Mouse (Mus musculus): Measurements from ENCODE around the gene Pars2. TPM values are rescaled to one million over a fixed set of nuclear protein-coding genes. Genes with fewer than 3 reads are reported as not detected.

Pars2 gene
- polyA plus RNA-seq, 1 experiment from 2014 or later = 8.8 TPM

GRCm38 (mm10) chr4:106643483-106644217 lies 7.2 kb upstream of the Pars2 start:
- Histone ChIP-seq H3K27ac (replicated peaks) (peak overlapping the region; percentile 33; the same call in 1 of the 2 replicates), H3K27me3 (replicated peaks) (0 out of 2 replicates have a peak, but pooled peaks cover 6% of the 10 kb centered on the region), H3K36me3 (no peaks in the 10 kb centered on the region), H3K9me3 (replicated peaks) (no peaks in the 10 kb centered on the region), H3K4me3 (replicated peaks) (no peak overlapping the region), H3K4me2 (no peak overlapping the region), H3K9ac (replicated peaks) (no peak overlapping the region), H3K4me1 (peaks cover 12% of the 10 kb centered on the region)
- WGBS = 30% methylated on average over 8 of the region's 8 CpGs
- ATAC-seq (ENCODE audit: low FRiP score) = peak; percentile 27; the same call in 1 of the 2 replicates

DNA sequence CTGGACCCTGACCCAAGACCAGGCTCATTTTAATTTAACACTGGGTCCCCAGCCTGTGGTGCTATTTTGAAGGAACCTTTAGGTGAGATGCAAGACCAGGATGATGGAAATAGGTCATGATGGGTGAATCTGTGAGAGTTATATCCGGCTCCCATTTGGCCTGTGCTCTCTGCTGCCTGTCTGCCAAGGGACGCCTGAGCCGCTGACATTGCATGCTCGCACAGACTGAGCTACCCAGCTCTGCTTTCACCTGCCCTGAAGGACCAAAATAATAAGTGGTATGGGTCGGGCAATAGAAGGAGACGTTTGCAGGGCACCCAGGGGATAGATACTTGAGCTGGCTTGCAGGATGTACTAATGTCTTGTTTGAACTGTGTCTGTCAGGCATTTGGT lies 6.7 kb upstream of the Pars2 start:
- Histone ChIP-seq H3K36me3 (no peaks in the 10 kb centered on the region), H3K4me3 (replicated peaks) (no peak overlapping the region), H3K9ac (replicated peaks) (no peak overlapping the region), H3K4me1 (peaks cover 12% of the 10 kb centered on the region), H3K27ac (replicated peaks) (0 out of 2 replicates have a peak overlapping the region, but pooled peaks have one; percentile 33), H3K4me2 (no peak overlapping the region), H3K9me3 (replicated peaks) (no peaks in the 10 kb centered on the region), H3K27me3 (replicated peaks) (0 out of 2 replicates have a peak, but pooled peaks cover 10% of the 10 kb centered on the region)
- ATAC-seq (ENCODE audit: low FRiP score) = no peak
- 74% methylated on average over 6 of the region's 6 CpGs for WGBS

GRCm38 (mm10) chr4:106645797-106646196 lies 5.1 kb upstream of the Pars2 start:
- Histone ChIP-seq H3K27ac (replicated peaks) (no peak overlapping the region; the same call in 1 of the 2 replicates), H3K4me1 (peaks cover 16% of the 10 kb centered on the region), H3K27me3 (replicated peaks) (0 out of 2 replicates have a peak, but pooled peaks cover 10% of the 10 kb centered on the region), H3K9me3 (replicated peaks) (no peaks in the 10 kb centered on the region), H3K4me2 (no peak overlapping the region), H3K4me3 (replicated peaks) (no peak overlapping the region), H3K9ac (replicated peaks) (no peak overlapping the region), H3K36me3 (no peaks in the 10 kb centered on the region)
- 75% methylated on average over 5 of the region's 5 CpGs for WGBS
- no peak for ATAC-seq (ENCODE audit: low FRiP score)

- WGBS = 59% methylated on average over 6 of the region's 6 CpGs
- Histone ChIP-seq H3K9me3 (replicated peaks) (no peaks in the 10 kb centered on the region), H3K9ac (replicated peaks) (no peak overlapping the region), H3K27me3 (replicated peaks) (0 out of 2 replicates have a peak, but pooled peaks cover 10% of the 10 kb centered on the region), H3K4me2 (no peak overlapping the region), H3K4me3 (replicated peaks) (no peak overlapping the region), H3K4me1 (peaks cover 25% of the 10 kb centered on the region), H3K36me3 (no peaks in the 10 kb centered on the region), H3K27ac (replicated peaks) (no peak overlapping the region)
- ATAC-seq (ENCODE audit: low FRiP score) = no peak
These were observed 3.7 kb upstream of the Pars2 start for GRCm38 (mm10) chr4:106647137-106647536.

DNA sequence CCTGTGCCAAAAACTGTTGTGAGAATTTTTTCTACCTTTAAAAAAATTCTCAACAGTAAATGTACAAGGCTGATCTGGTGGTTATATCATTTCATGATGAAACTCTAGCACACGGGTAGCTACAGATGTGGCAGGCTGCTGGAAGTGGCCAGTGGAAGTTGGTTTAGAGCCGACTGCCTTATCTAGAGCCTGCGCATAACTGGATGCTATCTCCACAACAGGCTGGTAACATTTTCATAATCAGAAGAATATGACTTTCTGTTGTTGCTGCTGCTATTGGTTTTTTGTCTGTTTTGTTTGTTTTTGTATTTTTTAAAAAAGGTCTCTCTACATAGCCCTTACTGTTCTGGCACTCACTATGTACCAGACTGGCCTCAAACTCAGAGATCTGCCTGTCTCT lies 1.7 kb downstream of the Pars2 start:
- no peak overlapping the region for H3K27ac ChIP-seq (replicated peaks)
- H3K36me3 ChIP-seq = peaks cover 22% of the 10 kb centered on the region; the same call in 1 of the 2 replicates
- 0 out of 2 replicates have a peak, but pooled peaks cover 10% of the 10 kb centered on the region for H3K27me3 ChIP-seq (replicated peaks)
- no peak overlapping the region for H3K9ac ChIP-seq (replicated peaks)
- H3K4me3 ChIP-seq (replicated peaks) = no peak overlapping the region
- ATAC-seq (ENCODE audit: low FRiP score) = no peak
- WGBS = 97% methylated on average over 3 of the region's 3 CpGs
- H3K4me2 ChIP-seq = no peak overlapping the region
- peaks cover 14% of the 10 kb centered on the region for H3K4me1 ChIP-seq
- no peaks in the 10 kb centered on the region for H3K9me3 ChIP-seq (replicated peaks)

DNA sequence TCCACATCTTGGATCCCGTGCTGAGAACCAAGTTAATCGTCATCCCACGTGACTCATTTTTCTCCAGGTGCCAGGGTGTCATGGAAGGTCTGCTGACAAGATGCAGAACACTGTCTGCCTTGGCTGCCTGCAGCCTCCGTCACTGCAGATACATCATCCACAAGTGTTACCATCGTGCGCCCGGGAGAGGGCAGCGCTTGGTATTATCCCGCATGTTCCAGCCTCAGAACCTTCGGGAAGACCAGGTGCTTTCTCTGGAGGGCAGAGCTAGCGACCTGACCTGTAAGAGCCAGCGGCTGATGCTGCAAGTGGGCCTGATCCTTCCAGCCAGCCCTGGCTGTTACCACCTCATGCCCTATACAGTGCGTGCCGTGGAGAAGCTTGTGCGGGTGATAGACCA lies 2.2 kb downstream of the Pars2 start:
- H3K4me1 ChIP-seq = peaks cover 14% of the 10 kb centered on the region
- no peak overlapping the region for H3K9ac ChIP-seq (replicated peaks)
- H3K27ac ChIP-seq (replicated peaks) = no peak overlapping the region
- H3K4me3 ChIP-seq (replicated peaks) = no peak overlapping the region
- 93% methylated on average over 15 of the region's 15 CpGs for WGBS
- ATAC-seq (ENCODE audit: low FRiP score) = no peak
- no peak overlapping the region for H3K4me2 ChIP-seq
- no peaks in the 10 kb centered on the region for H3K9me3 ChIP-seq (replicated peaks)
- peaks cover 22% of the 10 kb centered on the region for H3K36me3 ChIP-seq
- H3K27me3 ChIP-seq (replicated peaks) = 0 out of 2 replicates have a peak, but pooled peaks cover 7% of the 10 kb centered on the region

GRCm38 (mm10) chr4:106655681-106656080 lies 4.8 kb downstream of the Pars2 start:
- Histone ChIP-seq H3K27ac (replicated peaks) (no peak overlapping the region), H3K9ac (replicated peaks) (no peak overlapping the region), H3K4me2 (no peak overlapping the region), H3K9me3 (replicated peaks) (no peaks in the 10 kb centered on the region), H3K36me3 (peaks cover 40% of the 10 kb centered on the region), H3K4me1 (peaks cover 10% of the 10 kb centered on the region), H3K4me3 (replicated peaks) (no peak overlapping the region), H3K27me3 (replicated peaks) (no peaks in the 10 kb centered on the region)
- no peak for ATAC-seq (ENCODE audit: low FRiP score)
- WGBS = 84% methylated on average over 10 of the region's 10 CpGs

DNA sequence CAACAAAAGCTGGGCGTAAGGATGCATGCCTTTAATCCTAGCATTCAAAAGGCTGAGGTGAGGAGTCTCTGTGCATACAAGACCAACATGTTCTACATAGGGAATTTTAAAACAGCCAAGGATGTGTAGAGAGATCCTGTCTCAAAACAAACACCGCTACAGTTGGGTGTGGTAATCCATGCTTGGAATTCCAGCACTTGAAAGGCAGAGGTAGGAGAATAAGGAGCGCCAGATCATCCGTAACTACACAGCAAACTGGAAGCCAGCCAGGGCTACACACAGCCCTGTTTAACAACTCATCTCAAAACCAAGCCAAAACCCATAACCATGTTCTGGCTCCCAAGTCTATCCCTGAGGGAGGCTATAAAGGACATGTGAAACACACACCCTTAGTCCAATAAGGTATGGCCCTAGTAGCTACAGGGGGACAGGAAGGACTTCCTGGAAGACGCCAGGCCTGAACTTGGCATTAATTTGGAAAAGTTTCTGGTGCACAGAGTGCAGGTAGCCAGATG lies 13.1 kb downstream of the Pars2 start:
- Histone ChIP-seq H3K27ac (replicated peaks) (no peak overlapping the region), H3K4me3 (replicated peaks) (no peak overlapping the region), H3K4me2 (no peak overlapping the region), H3K36me3 (peaks cover 99% of the 10 kb centered on the region), H3K27me3 (replicated peaks) (no peaks in the 10 kb centered on the region), H3K4me1 (no peaks in the 10 kb centered on the region), H3K9me3 (replicated peaks) (no peaks in the 10 kb centered on the region), H3K9ac (replicated peaks) (no peak overlapping the region)
- 94% methylated on average over 5 of the region's 5 CpGs for WGBS
- no peak for ATAC-seq (ENCODE audit: low FRiP score)

- peaks cover 99% of the 10 kb centered on the region for H3K36me3 ChIP-seq
- no peaks in the 10 kb centered on the region for H3K27me3 ChIP-seq (replicated peaks)
- H3K27ac ChIP-seq (replicated peaks) = no peak overlapping the region
- H3K4me2 ChIP-seq = no peak overlapping the region
- H3K4me3 ChIP-seq (replicated peaks) = no peak overlapping the region
- no peaks in the 10 kb centered on the region for H3K9me3 ChIP-seq (replicated peaks)
- WGBS = 92% methylated on average over 6 of the region's 6 CpGs
- no peak for ATAC-seq (ENCODE audit: low FRiP score)
- H3K9ac ChIP-seq (replicated peaks) = no peak overlapping the region
- H3K4me1 ChIP-seq = no peaks in the 10 kb centered on the region
These were observed 13.8 kb downstream of the Pars2 start for GRCm38 (mm10) chr4:106664697-106665096.

DNA sequence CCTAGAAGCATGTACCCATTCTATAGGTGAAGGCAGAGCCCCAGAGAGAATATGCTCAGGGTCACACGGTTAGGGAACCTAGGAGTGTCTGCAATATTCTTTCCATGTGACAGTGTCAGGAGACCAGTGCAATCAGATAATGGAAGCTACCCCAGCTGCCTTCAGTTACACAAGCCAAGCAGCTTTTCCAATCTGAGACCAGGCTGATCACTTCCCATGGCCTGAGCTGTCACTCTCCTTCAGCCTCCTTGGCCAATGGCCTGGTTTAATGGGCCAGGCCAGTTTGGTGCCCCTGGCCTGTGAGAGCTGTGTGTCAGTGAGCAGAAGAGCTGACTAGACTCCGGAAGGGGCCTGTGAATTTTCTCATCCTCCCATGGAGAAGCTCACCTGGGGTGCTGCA lies 14.4 kb downstream of the Pars2 start:
- Histone ChIP-seq H3K27ac (replicated peaks) (no peak overlapping the region), H3K4me2 (no peak overlapping the region), H3K27me3 (replicated peaks) (no peaks in the 10 kb centered on the region), H3K9ac (replicated peaks) (no peak overlapping the region), H3K36me3 (peaks cover 99% of the 10 kb centered on the region), H3K9me3 (replicated peaks) (no peaks in the 10 kb centered on the region), H3K4me3 (replicated peaks) (no peak overlapping the region), H3K4me1 (no peaks in the 10 kb centered on the region)
- 98% methylated on average over 2 of the region's 2 CpGs for WGBS
- no peak for ATAC-seq (ENCODE audit: low FRiP score)

GRCm38 (mm10) chr4:106665673-106666072 lies 14.8 kb downstream of the Pars2 start:
- Histone ChIP-seq H3K4me2 (no peak overlapping the region), H3K4me3 (replicated peaks) (no peak overlapping the region), H3K9me3 (replicated peaks) (no peaks in the 10 kb centered on the region), H3K9ac (replicated peaks) (no peak overlapping the region), H3K4me1 (no peaks in the 10 kb centered on the region), H3K36me3 (peaks cover 99% of the 10 kb centered on the region), H3K27ac (replicated peaks) (no peak overlapping the region), H3K27me3 (replicated peaks) (no peaks in the 10 kb centered on the region)
- 97% methylated on average over 10 of the region's 10 CpGs for WGBS
- no peak for ATAC-seq (ENCODE audit: low FRiP score)

GRCm38 (mm10) chr4:106666546-106666945 lies 15.7 kb downstream of the Pars2 start:
- no peak overlapping the region for H3K9ac ChIP-seq (replicated peaks)
- no peaks in the 10 kb centered on the region for H3K27me3 ChIP-seq (replicated peaks)
- H3K4me2 ChIP-seq = no peak overlapping the region
- no peak overlapping the region for H3K27ac ChIP-seq (replicated peaks)
- peaks cover 100% of the 10 kb centered on the region for H3K36me3 ChIP-seq
- WGBS = 91% methylated on average over 2 of the region's 2 CpGs
- H3K4me1 ChIP-seq = no peaks in the 10 kb centered on the region
- ATAC-seq (ENCODE audit: low FRiP score) = no peak
- H3K9me3 ChIP-seq (replicated peaks) = no peaks in the 10 kb centered on the region
- H3K4me3 ChIP-seq (replicated peaks) = no peak overlapping the region

Measured in neural tube, embryonic 15.5 days (tissue).